Mouse (Mus musculus) Patski (cell line): ENCODE data around the gene Cic. TPM values are rescaled to one million over a fixed set of nuclear protein-coding genes. Genes with fewer than 3 reads are reported as not detected.

ENCODE experiments used
- ATAC-seq: fragments of 100-300 bp; one replicate; pipeline ENCODE4 v1.8.0; 2021
- CTCF ChIA-PET: fragments of 350-600 bp; sonication (Branson Sonifier 250); formaldehyde crosslinking; loops from one replicate; lab custom pipeline; 2022; ENCODE audit warnings: inconsistent platforms; lab: Charles Lee
- POLR2A ChIA-PET: fragments of 350-600 bp; sonication (Branson Sonifier 250); formaldehyde crosslinking; loops from one replicate; lab custom pipeline; 2022; ENCODE audit warnings: antibody characterized with exemption, inconsistent platforms; lab: Charles Lee
- DNase-seq: peaks from one replicate; pipeline ENCODE4 v3.0.0-alpha.2; 2011; ENCODE audit warnings: low read depth, low spot score
- H3K27me3 ChIP-seq: fragments of 371-371 bp; one replicate; pipeline ENCODE4 v1.5.1; 2021
- CTCF ChIP-seq: fragments of 100-300 bp; IDR thresholded peaks from one replicate; pipeline ENCODE4 v1.5.1; 2021
- in situ Hi-C: fragments of 300-500 bp; cut with MboI; formaldehyde crosslinking; loops from 3 replicates; pipeline ENCODE4 v1.11.1; 2018; ENCODE audit warnings: low pct_unique_long_range_greater_than_20kb, mixed read lengths
- polyA plus RNA-seq: library from polyadenylated mRNA; unstranded; gene quantifications from one replicate; pipeline ENCODE4 v1.2.3, GENCODE M21; 2021

Cic gene
- polyA plus RNA-seq, 1 experiment from 2014 or later, result 138 TPM

GRCm38 (mm10) chr7:25333596-25334307 lies 66.2 kb downstream of the Cic start:
- ATAC-seq (peak; percentile 52), DNase-seq (peak; percentile 15)
- ChIA-PET POLR2A (interaction anchor here (1.3 kb wide), 1 partner anchor 33 kb away, joined by 4 read pairs; no protein-coding TSS in a partner anchor), CTCF (interaction anchor here (0.7 to 3.2 kb wide), 15 partner anchors 10 to 95 kb away, joined by 3 to 11 read pairs (median 4); partner anchors contain the start of gene Pafah1b3)
- in situ Hi-C loops, result no loop called here
- TF ChIP-seq CTCF, result no peak
- H3K27me3 ChIP-seq, result no peaks in the 10 kb centered on the region

- ChIA-PET CTCF (interaction anchor here (0.8 to 3.2 kb wide), 8 partner anchors 10 to 52 kb away, joined by 3 to 11 read pairs (median 3); partner anchors contain the start of gene Pafah1b3), POLR2A (interaction anchor here (1.3 kb wide), 1 partner anchor 32 kb away, joined by 4 read pairs; no protein-coding TSS in a partner anchor)
- H3K27me3 ChIP-seq, result no peaks in the 10 kb centered on the region
- in situ Hi-C loops, result no loop called here
- no peak for TF ChIP-seq CTCF
- ATAC-seq (no peak), DNase-seq (no peak)
Measured at GRCm38 (mm10) chr7:25334472-25334871, 67.0 kb downstream of the Cic start.

GRCm38 (mm10) chr7:25339329-25339728 lies 71.8 kb downstream of the Cic start:
- DNase-seq (no peak), ATAC-seq (no peak)
- H3K27me3 ChIP-seq, result no peaks in the 10 kb centered on the region
- ChIA-PET POLR2A (no interaction called here), CTCF (interaction anchor here (1.4 kb wide), 1 partner anchor 8 kb away, joined by 4 read pairs; no protein-coding TSS in a partner anchor)
- in situ Hi-C loops, result no loop called here
- no peak for TF ChIP-seq CTCF

- in situ Hi-C loops, result no loop called here
- no peak for ATAC-seq
- no peaks in the 10 kb centered on the region for H3K27me3 ChIP-seq
- TF ChIP-seq CTCF, result no peak
- CTCF ChIA-PET, result no interaction called here
- no peak for DNase-seq
- POLR2A ChIA-PET, result no interaction called here
Measured at GRCm38 (mm10) chr7:25341000-25341784, 73.7 kb downstream of the Cic start.

Other genes starting within 250 kb of the Cic start
- 49.5 TPM for gene Grik5, start 195.4 kb upstream of the Cic start, polyA plus RNA-seq
- gene Zfp574, start 195.1 kb upstream of the Cic start, polyA plus RNA-seq, result 30.0 TPM
- 0.09 TPM for gene Pou2f2, start 88.0 kb upstream of the Cic start, polyA plus RNA-seq
- gene Dedd2, start 47.1 kb upstream of the Cic start, polyA plus RNA-seq, result 18.1 TPM
- gene Zfp526, start 46.3 kb upstream of the Cic start, polyA plus RNA-seq, result 7.6 TPM
- gene Gsk3a, start 29.9 kb upstream of the Cic start, polyA plus RNA-seq, result 93.7 TPM
- 45.9 TPM for gene Erf, start 16.9 kb upstream of the Cic start, polyA plus RNA-seq
- gene Pafah1b3, start 30.3 kb downstream of the Cic start, polyA plus RNA-seq, result 157 TPM
- gene Prr19, start 33.7 kb downstream of the Cic start, polyA plus RNA-seq, result 0.18 TPM
- gene Tmem145, start 38.4 kb downstream of the Cic start, polyA plus RNA-seq, result 1.7 TPM
- gene Megf8, start 49.5 kb downstream of the Cic start, polyA plus RNA-seq, result 105 TPM
- gene Cnfn, start 102.0 kb downstream of the Cic start, polyA plus RNA-seq, result not detected
- gene Lipe, start 131.0 kb downstream of the Cic start, polyA plus RNA-seq, result 13.2 TPM
- 0.10 TPM for gene Cxcl17, start 145.2 kb downstream of the Cic start, polyA plus RNA-seq
- gene Ceacam1, start 209.9 kb downstream of the Cic start, polyA plus RNA-seq, result 1.2 TPM